Mouse (Mus musculus): ENCODE results near the gene Ifit3b.
"Not testable (repeated sequence)": the region's sequence is repeated elsewhere in the genome, so short reads cannot be mapped to it uniquely, and the experiment has no call there.

Gene Ifit3b

GRCm38 (mm10) chr19:34612243-34613001, 4.7 kb downstream of the Ifit3b start:
- DNase-seq: not testable (repeated sequence)

DNA sequence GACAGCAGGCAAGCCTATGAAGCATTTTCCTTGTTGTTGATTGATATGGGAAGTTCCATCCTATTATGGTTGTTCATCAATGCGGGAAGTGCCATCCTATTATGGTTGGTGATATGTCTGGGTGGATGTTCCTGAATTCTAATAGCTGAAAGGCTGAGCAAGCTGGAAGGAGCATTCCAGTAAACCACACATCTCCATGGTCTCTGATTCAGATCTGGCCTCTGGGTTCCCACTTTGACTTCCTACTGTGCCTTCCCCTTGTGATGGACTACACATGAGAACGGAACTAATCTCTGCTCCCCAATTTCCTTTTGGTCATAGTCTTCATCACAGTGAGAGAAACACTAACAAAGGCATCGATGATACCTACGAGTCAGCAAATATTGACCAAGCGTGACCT, 13.1 kb downstream of the Ifit3b start:
- DNase-seq: no peak

DNA sequence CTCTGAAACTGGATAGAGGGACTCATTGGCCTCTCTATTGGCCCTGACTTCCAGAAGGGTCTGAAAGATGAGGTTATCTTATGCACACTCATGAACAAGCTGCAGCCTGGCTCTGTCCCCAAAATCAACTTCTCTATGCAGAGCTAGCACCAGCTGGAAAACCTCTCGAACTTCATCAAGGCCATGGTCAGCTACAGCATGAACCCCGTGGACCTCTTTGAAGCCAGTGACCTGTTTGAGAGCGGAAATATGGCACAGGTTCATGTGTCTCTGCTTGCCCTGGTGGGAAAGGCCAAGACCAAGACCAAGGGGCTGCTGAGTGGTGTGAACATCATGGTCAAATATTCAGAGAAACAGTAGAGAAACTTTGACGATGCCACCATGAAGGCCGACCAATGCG, 16.0 kb downstream of the Ifit3b start:
- no peak for DNase-seq

DNA sequence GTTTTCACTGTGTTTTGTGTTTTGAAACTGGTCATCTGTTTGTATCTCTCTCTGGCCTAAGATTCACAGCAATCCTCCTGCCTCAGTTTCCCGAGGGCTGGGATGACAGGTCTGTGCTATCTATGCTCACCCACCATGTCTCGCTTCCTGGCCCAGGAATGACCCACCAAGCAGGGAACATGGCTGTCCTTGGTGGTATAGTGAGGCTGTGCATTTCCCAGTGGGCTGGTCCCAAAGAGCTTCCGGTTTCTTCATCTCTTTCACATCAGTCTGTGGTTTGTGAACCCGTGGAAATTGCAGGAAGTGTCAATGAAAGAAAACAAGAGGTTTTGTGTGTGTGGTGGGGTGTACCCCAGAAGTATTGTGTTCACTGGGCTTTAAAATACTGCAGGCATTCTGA, 16.9 kb downstream of the Ifit3b start:
- DNase-seq: no peak

- no peak for DNase-seq
Observed at GRCm38 (mm10) chr19:34627496-34627895, 19.7 kb downstream of the Ifit3b start.

DNA sequence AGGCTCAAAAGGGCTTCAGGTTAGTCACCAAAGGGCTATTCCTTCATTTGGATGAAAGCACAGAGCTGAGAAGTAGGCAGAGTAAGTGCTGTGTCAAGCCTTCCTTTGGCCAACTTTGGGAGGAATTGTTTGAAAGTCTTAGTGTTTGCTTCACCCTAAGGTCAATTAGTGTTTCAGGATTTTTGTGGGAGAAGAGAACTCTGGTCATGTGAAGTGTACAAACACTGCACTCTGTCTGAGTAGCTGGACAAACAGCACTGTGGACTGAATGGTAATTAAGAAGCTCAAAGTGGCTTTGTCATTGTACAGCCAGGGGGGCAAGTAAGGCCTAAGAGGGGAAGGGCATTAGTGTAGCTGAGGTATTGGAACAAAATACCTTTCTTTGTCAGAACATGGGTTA, 23.7 kb downstream of the Ifit3b start:
- no peak for DNase-seq

- DNase-seq: no peak
Observed at GRCm38 (mm10) chr19:34633484-34633883, 25.7 kb downstream of the Ifit3b start.

GRCm38 (mm10) chr19:34636933-34637557, 29.3 kb downstream of the Ifit3b start:
- DNase-seq: peak; percentile 31

DNA sequence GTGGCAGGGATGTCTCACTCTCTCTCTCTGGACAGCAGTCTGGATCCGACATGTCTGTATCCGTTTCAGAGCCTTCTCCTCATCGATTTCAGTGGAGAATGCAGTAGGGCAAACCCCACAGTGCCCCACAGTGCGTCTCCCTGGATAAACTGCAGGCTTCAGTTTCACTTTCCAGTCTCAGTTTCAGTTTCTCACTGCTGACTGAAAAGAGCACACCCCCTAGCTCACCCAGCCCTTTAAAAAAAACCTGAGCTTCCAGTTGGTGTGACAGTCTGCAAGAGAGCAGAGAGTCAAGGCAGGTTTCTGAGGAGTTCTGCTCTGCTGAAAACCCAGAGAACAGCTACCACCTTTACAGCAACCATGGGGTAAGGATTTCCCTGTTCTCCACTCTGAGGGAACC, 32.9 kb downstream of the Ifit3b start, which contains the start of the genes Ifit1bl2 and Ifit1:
Ifit1bl2 (minus strand) TSS at position 121 of the 400 bp plus-strand sequence.
Ifit1 (plus strand) TSS at position 249 of the 400 bp plus-strand sequence.
- DNase-seq: no peak

GRCm38 (mm10) chr19:34642616-34643015, 34.8 kb downstream of the Ifit3b start:
- DNase-seq: no peak

DNA sequence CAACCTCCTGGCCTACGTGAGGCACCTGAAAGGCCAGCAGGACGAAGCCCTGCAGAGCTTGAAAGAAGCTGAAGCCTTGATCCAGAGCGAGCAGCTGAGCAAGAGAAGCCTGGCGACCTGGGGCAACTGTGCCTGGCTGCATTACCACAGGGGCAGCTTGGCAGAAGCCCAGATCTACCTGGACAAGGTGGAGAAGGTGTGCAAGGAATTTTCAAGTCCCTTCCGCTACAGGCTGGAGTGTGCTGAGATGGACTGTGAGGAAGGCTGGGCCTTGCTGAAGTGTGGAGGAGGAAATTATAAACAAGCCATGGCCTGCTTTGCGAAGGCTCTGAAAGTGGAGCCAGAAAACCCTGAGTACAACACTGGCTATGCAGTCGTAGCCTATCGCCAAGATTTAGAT, 39.9 kb downstream of the Ifit3b start:
- DNase-seq: not testable (repeated sequence)

- DNase-seq: no peak
Observed at GRCm38 (mm10) chr19:34650276-34650675, 42.5 kb downstream of the Ifit3b start.

- no peak for DNase-seq
Observed at GRCm38 (mm10) chr19:34650997-34651396, 43.2 kb downstream of the Ifit3b start.

- no peak for DNase-seq
Observed at GRCm38 (mm10) chr19:34655227-34655805, 47.5 kb downstream of the Ifit3b start.

GRCm38 (mm10) chr19:34656511-34657298, 48.9 kb downstream of the Ifit3b start:
- no peak for DNase-seq

GRCm38 (mm10) chr19:34662067-34662507, 54.3 kb downstream of the Ifit3b start:
- DNase-seq: peak; percentile 46

GRCm38 (mm10) chr19:34662740-34663139, 55.0 kb downstream of the Ifit3b start:
- no peak for DNase-seq
